Mouse (Mus musculus) retina, postnatal 1 day (tissue): ENCODE measurements around the gene Rgs7bp.
"Not testable (repeated sequence)": the region's sequence is repeated elsewhere in the genome, so short reads cannot be mapped to it uniquely, and the experiment has no call there.

Source experiments
- DNase-seq: peaks from one replicate; pipeline ENCODE4 v3.0.0-alpha.2; 2012

Gene Rgs7bp

DNA sequence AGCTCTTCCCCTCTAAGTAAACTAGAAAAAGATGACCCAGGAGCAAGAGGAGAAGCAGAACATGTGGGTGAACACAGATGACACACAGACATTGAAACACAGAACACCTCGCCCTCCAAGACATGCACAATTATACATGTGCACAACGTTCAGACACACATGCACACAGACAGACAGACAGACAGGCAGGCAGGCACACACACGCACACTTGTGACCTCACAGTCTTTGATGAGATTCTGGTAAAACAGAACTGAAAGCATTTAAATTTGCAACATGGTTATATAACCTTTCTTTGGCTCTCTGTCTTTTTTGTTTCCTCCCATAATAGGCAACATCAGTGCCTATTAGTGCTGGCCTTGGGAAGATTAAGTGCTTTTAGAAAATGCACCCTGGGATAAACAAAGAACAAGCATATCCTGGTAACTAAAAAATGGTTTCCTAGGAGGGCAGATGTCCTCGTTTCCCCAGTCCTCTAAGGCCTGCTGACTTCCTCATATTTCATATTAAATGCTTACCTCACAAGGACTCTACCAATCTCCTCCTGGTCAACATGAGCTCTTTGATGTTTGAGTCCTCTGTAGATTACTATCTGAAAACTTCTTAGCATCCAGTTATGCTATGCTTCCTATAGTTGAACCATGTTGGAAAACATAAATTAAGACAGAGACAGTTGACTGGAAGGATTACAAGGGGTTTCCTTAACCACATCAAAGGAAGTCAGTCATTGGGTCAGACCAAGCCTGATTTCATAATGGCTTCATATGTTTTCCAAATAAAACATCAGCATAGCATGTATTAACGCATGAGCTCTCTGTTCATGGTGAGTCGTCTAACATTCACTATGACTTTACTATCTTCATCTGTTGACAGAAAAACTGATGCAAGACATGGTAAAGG, 122.8 kb downstream of the Rgs7bp start:
- no peak for DNase-seq

DNA sequence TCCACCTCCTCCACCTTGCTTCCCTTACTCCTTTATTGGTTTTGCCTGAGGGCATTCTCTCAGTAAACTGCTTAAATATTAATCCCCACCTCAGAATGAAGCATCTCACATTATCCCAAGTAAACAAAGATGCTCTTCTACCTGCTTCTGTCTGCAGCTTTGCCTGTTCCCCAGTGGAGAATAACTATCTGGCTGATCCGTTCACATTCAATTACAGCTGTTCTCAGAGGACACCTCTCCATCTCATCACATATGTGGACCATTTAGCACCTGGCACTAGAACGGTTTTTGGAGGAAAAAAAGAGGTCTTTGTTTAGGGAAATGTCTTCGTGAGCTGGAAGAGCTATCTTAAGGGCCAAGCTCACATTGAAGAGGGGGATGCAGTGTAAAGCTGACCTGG, 123.9 kb downstream of the Rgs7bp start:
- DNase-seq: no peak

DNA sequence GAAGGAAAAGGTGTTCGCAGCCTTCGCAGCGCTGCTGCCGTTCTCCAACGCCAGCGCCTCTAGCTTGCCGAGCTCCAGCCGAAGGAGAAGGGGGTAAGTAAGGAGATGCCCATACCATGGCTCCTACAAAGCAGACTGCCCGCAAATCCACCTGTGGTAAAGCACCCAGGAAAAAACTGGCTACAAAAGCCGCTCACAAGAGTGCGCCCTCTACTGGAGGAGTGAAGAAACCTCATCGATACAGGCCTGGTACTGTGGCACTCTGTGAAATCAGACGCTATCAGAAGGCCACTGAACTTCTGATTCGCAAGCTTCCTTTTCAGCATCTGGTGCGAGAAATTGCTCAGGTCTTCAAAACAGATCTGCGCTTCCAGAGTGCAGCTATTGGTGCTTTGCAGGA, 136.1 kb downstream of the Rgs7bp start:
- DNase-seq: peak; percentile 31

DNA sequence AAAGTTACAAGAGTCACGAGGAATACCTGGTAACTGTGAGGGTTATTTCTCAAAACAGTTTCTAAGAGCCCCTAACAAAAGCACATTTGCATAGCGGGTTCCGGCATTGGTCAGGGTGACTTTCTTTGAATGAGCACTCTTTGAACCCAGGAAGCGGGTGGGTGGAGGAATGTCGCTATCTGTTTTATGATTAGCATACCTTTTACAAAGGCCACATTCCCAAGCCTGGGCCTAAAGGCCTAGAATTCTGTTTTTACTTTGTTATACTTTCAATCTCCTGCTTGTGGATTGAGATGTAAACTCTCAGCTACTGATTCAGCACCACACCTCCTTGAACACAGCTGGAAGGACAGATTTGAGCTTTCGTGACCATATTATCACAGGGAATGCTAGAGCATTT, 138.0 kb downstream of the Rgs7bp start:
- not testable (repeated sequence) for DNase-seq

DNA sequence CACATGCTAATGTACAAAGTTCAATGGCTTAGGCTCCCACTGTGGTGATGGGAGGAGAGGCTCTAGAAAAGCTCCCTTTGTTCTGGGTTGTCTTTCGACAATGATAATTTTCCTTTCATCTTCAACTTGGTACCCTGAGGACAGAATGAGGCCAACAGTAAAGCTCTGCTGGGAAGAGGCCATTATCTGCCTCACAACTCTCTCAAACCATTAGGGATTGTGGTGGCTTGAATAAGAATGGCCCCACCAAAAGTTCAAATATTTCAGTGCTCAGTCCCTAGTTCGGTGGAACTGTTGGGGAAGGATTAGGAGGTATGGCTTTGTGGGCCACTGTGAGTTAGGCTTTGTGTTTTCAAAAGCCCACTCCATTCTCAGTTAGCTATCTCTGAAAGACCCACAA, 138.6 kb downstream of the Rgs7bp start:
- no peak for DNase-seq

DNA sequence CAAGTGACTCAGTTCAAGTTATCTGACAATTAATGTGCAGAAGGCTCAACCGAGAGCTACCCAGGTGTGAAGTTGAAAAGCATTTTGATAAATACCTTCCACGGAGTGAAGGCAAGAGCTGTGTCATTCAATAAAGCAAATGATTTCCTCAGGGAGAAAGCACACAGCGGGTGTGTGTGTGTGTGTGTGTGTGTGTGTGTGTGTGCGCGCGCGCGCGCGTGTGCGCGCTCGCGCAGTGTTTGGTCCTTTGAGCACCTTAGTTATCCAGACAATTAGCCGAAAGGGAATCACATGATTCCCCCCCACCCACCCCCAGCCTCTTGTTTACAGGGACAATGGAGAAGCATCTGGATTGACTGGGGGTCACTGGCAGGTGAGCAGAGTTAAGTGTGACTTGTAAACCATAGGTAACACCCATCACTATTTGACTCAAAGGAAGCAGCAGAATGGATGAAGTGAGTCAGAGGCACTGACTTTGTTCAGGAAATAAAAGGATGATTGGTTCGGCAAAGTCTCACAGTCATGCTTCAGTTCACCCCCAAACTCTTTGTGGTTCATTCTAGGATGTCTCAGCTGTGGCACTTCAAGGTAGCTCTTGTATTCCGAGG, 140.3 kb downstream of the Rgs7bp start:
- no peak for DNase-seq

DNA sequence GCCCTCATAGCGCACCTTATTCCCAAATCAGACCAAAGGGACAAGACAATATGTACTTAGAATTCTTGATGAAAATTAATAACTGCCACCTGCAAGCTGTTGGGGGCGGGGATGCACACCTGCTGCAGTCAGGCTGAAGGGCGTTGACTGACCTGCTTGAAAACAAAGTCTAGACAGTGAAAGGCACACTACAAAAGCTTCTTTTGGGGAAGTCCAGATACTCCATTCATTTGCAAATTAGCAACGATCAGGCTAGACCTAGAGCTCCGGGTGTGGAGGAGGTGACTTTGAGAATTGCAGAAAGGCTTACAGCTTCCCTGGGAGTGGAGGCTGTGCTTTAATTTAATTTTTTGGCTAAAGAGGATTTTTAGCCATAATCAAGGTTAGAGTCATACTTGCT, 143.1 kb downstream of the Rgs7bp start:
- DNase-seq: not testable (repeated sequence)

DNA sequence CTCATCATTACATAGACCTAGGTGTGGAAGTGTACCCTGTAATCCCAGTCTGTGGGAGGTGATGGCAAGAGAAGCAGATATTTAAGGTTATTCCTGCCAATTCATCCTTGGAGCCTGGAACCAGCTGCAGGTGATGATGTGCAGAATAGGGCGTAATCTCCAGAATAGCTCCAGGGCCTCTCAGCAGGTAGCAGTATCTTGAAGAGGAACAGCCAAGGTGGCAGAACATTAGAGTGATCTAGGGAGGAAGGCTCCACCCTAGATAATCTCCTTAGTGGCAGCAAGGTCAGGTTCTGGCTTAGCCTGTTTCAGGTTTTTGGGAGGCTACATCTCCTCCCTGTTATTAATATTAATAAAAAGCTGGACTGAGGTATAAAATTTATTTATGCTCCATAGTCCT, 143.7 kb downstream of the Rgs7bp start:
- DNase-seq: not testable (repeated sequence)

DNA sequence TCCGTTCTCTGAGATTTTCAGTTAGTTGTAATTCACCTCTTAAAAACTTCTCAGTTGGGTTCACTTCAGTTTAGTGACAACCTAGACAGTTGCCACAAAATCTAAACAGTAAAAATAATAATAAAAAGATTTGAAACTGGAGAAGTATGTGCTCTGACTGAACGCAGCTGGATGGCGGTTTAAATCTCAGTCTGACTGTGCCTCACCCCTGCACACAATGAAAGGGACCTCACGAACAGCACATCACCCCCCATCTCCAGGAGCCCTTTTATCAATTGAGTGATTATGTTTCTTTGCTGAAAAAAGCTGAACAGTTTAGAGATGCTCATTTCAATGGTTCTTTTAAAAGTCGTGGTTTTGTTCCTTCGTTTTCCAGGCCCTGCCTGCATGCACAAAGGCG, 146.0 kb downstream of the Rgs7bp start:
- no peak for DNase-seq
